Mouse (Mus musculus): ENCODE results near the gene Gm6040. TPM values are rescaled to one million over a fixed set of nuclear protein-coding genes. Genes with fewer than 3 reads are reported as not detected.

The Gm6040 gene
- polyA plus RNA-seq (2016; fragmentation: Nextera tagmentation; extraction: Ambion mirVana) = not detected in 2 replicates

DNA sequence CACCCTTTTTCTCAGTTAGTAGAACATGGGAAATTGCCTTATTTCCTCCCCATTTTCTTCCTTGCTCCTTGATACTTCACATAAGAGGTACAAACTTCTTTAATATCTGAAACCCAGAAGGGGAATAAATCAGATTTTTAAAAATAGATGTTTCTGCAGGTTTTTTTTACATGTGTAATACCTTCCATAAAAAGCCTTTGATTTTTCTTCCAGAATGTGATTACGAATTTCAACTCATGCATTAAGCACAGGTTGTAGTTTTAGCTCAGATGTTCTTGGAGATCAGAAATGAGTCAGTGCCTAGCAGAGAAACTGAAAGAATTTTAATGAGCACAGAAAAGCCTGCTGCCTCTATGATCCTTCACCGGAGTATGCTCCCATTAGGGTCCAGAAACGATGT is at the start of gene Gm6040:
Gm6040 (minus strand) TSS at position 101 of the 400 bp plus-strand sequence.
- ATAC-seq (ENCODE audit: insufficient number of reproducible peaks, low FRiP score) = no peak
- Histone ChIP-seq H3K4me3 (no peak within 1 kb of the TSS), H3K27me3 (replicated peaks) (no peaks in the 10 kb centered on the region), H3K9me3 (replicated peaks) (peaks cover 11% of the 10 kb centered on the region), H3K9ac (no peak within 1 kb of the TSS), H3K27ac (ENCODE audit: poor library complexity, severe bottlenecking) (no peak within 1 kb of the TSS), H3K4me2 (no peak within 1 kb of the TSS), H3K4me1 (replicated peaks) (no peaks in the 10 kb centered on the region), H3K36me3 (no peaks in the 10 kb centered on the region)
- 68% methylated on average over 3 of the region's 3 CpGs for WGBS

DNA sequence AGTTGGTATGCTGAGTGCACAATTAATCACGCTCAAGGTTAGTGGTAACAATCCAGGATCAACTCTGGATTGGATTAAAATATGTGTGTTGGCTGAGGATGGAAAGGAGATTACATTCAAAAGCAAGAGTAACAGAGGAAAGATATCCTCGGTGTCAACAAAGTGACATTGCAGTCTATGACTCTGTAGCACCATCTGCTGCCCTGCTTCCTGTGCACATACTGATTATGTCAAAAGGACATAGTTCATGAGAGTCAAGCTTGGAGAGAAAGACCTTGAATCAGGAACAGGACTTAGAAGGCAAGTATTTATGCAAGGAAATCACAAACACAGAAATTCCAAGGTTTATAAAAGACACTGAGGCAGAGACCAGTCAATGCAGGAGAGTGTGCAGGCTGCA is 42.7 kb upstream of the Gm6040 start:
- Histone ChIP-seq H3K4me3 (no peak overlapping the region), H3K27ac (ENCODE audit: poor library complexity, severe bottlenecking) (no peak overlapping the region), H3K4me1 (replicated peaks) (no peaks in the 10 kb centered on the region), H3K4me2 (no peak overlapping the region), H3K9ac (no peak overlapping the region), H3K9me3 (replicated peaks) (peaks cover 4% of the 10 kb centered on the region; the same call in 1 of the 2 replicates), H3K36me3 (no peaks in the 10 kb centered on the region), H3K27me3 (replicated peaks) (no peaks in the 10 kb centered on the region)
- 73% methylated on average over 2 of the region's 2 CpGs for WGBS
- no peak for ATAC-seq (ENCODE audit: insufficient number of reproducible peaks, low FRiP score)

- Histone ChIP-seq H3K9me3 (replicated peaks) (peaks cover 17% of the 10 kb centered on the region), H3K27ac (ENCODE audit: poor library complexity, severe bottlenecking) (no peak within 1 kb of the TSS), H3K27me3 (replicated peaks) (no peaks in the 10 kb centered on the region), H3K4me1 (replicated peaks) (no peaks in the 10 kb centered on the region), H3K4me3 (no peak within 1 kb of the TSS), H3K4me2 (no peak within 1 kb of the TSS), H3K9ac (no peak within 1 kb of the TSS), H3K36me3 (no peaks in the 10 kb centered on the region)
- 62% methylated on average over 3 of the region's 3 CpGs for WGBS
- no peak for ATAC-seq (ENCODE audit: insufficient number of reproducible peaks, low FRiP score)
Measured at GRCm38 (mm10) chr8:20944610-20945009, 22.7 kb upstream of the Gm6040 start, which contains the start of gene AY761185. Gene AY761185 (minus strand): TSS chr8:20944710.

GRCm38 (mm10) chr8:20912288-20912687 is 9.6 kb downstream of the Gm6040 start:
- ATAC-seq (ENCODE audit: insufficient number of reproducible peaks, low FRiP score) = no peak
- H3K9me3 ChIP-seq (replicated peaks) = peaks cover 12% of the 10 kb centered on the region
- no peaks in the 10 kb centered on the region for H3K4me1 ChIP-seq (replicated peaks)
- H3K36me3 ChIP-seq = no peaks in the 10 kb centered on the region
- H3K4me2 ChIP-seq = no peak overlapping the region
- H3K27ac ChIP-seq (ENCODE audit: poor library complexity, severe bottlenecking) = no peak overlapping the region
- 80% methylated on average over 1 of the region's 1 CpGs for WGBS
- H3K27me3 ChIP-seq (replicated peaks) = no peaks in the 10 kb centered on the region
- no peak overlapping the region for H3K9ac ChIP-seq
- H3K4me3 ChIP-seq = no peak overlapping the region

DNA sequence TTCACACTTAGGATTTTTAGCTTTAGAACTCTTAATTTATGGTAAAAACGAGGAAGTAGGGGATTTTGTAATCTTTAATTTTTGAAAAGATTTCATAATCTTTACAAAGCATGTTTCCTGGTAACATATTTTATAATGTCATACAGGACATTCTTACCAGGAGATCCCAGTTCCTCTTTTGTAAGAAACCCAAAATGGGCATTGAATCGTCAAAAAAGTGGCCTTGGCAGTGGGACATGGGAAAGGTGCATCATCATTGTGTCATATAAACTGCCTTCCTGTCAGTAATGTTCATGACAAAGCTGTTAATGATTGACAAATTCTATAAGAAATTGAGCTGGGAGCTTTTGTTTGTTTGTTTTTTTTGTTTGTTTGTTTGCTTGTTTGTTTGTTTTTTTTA is 13.6 kb downstream of the Gm6040 start:
- Histone ChIP-seq H3K4me3 (no peak overlapping the region), H3K4me2 (no peak overlapping the region), H3K9me3 (replicated peaks) (no peaks in the 10 kb centered on the region; the same call in 1 of the 2 replicates), H3K27me3 (replicated peaks) (no peaks in the 10 kb centered on the region), H3K27ac (ENCODE audit: poor library complexity, severe bottlenecking) (no peak overlapping the region), H3K36me3 (no peaks in the 10 kb centered on the region), H3K9ac (no peak overlapping the region), H3K4me1 (replicated peaks) (no peaks in the 10 kb centered on the region)
- WGBS = 57% methylated on average over 2 of the region's 2 CpGs
- ATAC-seq (ENCODE audit: insufficient number of reproducible peaks, low FRiP score) = no peak

DNA sequence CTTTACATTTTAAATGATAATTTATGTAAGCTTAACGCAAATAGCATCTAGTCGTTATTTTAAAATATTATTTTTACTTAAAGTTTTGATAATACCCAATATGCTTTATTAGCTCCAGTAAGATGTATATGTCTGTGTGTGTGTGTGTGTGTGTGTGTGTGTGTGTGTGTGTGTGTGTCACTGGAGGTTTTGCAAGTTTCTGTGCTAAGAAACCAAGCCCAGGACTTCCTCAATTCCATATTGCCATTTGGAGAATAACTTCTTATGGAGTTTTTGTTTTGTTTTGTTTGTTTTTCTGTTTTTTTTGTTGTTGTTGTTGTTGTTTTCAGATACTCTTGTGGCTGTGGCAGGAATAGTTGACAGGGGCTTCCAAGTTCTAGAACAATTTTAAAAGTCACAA is 14.8 kb downstream of the Gm6040 start:
- Histone ChIP-seq H3K4me3 (no peak overlapping the region), H3K27me3 (replicated peaks) (no peaks in the 10 kb centered on the region)
- no peak for ATAC-seq (ENCODE audit: insufficient number of reproducible peaks, low FRiP score)

GRCm38 (mm10) chr8:20902527-20902926 is 19.3 kb downstream of the Gm6040 start, which contains the start of gene Gm15056:
Gene Gm15056 (minus strand): TSS chr8:20902627.
- Histone ChIP-seq H3K27me3 (replicated peaks) (no peaks in the 10 kb centered on the region), H3K9ac (no peak within 1 kb of the TSS), H3K36me3 (no peaks in the 10 kb centered on the region), H3K4me2 (no peak within 1 kb of the TSS), H3K4me1 (replicated peaks) (no peaks in the 10 kb centered on the region), H3K4me3 (no peak within 1 kb of the TSS), H3K27ac (ENCODE audit: poor library complexity, severe bottlenecking) (no peak within 1 kb of the TSS), H3K9me3 (replicated peaks) (peaks cover 10% of the 10 kb centered on the region)
- WGBS = 40% methylated on average over 2 of the region's 2 CpGs
- ATAC-seq (ENCODE audit: insufficient number of reproducible peaks, low FRiP score) = no peak

More for the DNA sequence above, 14.8 kb downstream of the Gm6040 start:
- no peak overlapping the region for H3K9ac ChIP-seq
- no peak overlapping the region for H3K27ac ChIP-seq (ENCODE audit: poor library complexity, severe bottlenecking)
- no peaks in the 10 kb centered on the region for H3K4me1 ChIP-seq (replicated peaks)
- H3K4me2 ChIP-seq = no peak overlapping the region
- peaks cover 3% of the 10 kb centered on the region; the same call in 1 of the 2 replicates for H3K9me3 ChIP-seq (replicated peaks)
- WGBS = 82% methylated on average over 2 of the region's 2 CpGs
- H3K36me3 ChIP-seq = no peaks in the 10 kb centered on the region

GRCm38 (mm10) chr8:20892369-20892768 is 29.5 kb downstream of the Gm6040 start, which contains the start of gene Defb33:
Gene Defb33 (plus strand): TSS chr8:20892669.
- H3K27me3 ChIP-seq (replicated peaks) = no peaks in the 10 kb centered on the region
- no peak within 1 kb of the TSS for H3K9ac ChIP-seq
- WGBS = 77% methylated on average over 2 of the region's 2 CpGs
- H3K4me3 ChIP-seq = no peak within 1 kb of the TSS
- H3K4me1 ChIP-seq (replicated peaks) = no peaks in the 10 kb centered on the region
- ATAC-seq (ENCODE audit: insufficient number of reproducible peaks, low FRiP score) = no peak
- no peak within 1 kb of the TSS for H3K4me2 ChIP-seq
- no peak within 1 kb of the TSS for H3K27ac ChIP-seq (ENCODE audit: poor library complexity, severe bottlenecking)
- H3K36me3 ChIP-seq = no peaks in the 10 kb centered on the region
- peaks cover 17% of the 10 kb centered on the region for H3K9me3 ChIP-seq (replicated peaks)

DNA sequence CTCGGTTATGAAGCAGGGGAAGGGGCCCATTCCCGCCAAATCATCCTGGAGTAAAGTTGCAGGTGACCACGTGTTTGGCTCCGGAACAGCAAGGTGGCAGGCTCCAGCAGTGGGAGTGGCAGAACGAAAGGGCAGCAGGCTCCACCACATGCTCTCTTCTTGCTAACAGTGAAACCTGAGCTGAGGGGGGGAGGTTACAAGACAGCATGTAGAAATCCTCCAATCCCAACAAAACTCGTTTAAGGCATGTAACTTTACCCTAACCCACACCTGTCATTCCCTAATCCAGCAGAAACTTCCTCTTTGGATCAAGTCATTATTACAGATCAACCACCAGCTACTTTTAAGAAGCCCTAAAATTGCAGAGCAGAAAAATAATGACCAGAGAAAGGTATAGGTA is 47.3 kb downstream of the Gm6040 start:
- 32% methylated on average over 6 of the region's 6 CpGs for WGBS
- ATAC-seq (ENCODE audit: insufficient number of reproducible peaks, low FRiP score) = no peak

More for the DNA sequence above, 47.3 kb downstream of the Gm6040 start:
- Histone ChIP-seq H3K27me3 (replicated peaks) (no peaks in the 10 kb centered on the region), H3K9me3 (replicated peaks) (peaks cover 7% of the 10 kb centered on the region; the same call in 1 of the 2 replicates), H3K9ac (no peak overlapping the region), H3K4me1 (replicated peaks) (no peaks in the 10 kb centered on the region), H3K4me3 (no peak overlapping the region), H3K36me3 (no peaks in the 10 kb centered on the region), H3K4me2 (no peak overlapping the region), H3K27ac (ENCODE audit: poor library complexity, severe bottlenecking) (no peak overlapping the region)

Other genes with a start within 250 kb of the Gm6040 start
- not detected in 2 replicates for gene Defb33, start 29.4 kb downstream of the Gm6040 start, polyA plus RNA-seq (2016; fragmentation: Nextera tagmentation; extraction: Ambion mirVana)
- gene Gm15056, start 19.4 kb downstream of the Gm6040 start, polyA plus RNA-seq (2016; fragmentation: Nextera tagmentation; extraction: Ambion mirVana) = not detected in 2 replicates
- not detected in 2 replicates for gene AY761185, start 22.6 kb upstream of the Gm6040 start, polyA plus RNA-seq (2016; fragmentation: Nextera tagmentation; extraction: Ambion mirVana)
- gene Defa21, start 103.5 kb upstream of the Gm6040 start, polyA plus RNA-seq (2016; fragmentation: Nextera tagmentation; extraction: Ambion mirVana) = not detected in 2 replicates
- gene Defa23, start 133.0 kb upstream of the Gm6040 start, polyA plus RNA-seq (2016; fragmentation: Nextera tagmentation; extraction: Ambion mirVana) = not detected in 2 replicates
- gene Defa35, start 143.0 kb upstream of the Gm6040 start, polyA plus RNA-seq (2016; fragmentation: Nextera tagmentation; extraction: Ambion mirVana) = not detected in 2 replicates
- gene Defa25, start 162.4 kb upstream of the Gm6040 start, polyA plus RNA-seq (2016; fragmentation: Nextera tagmentation; extraction: Ambion mirVana) = not detected in 2 replicates
- not detected in 2 replicates for gene Gm14851, start 174.0 kb upstream of the Gm6040 start, polyA plus RNA-seq (2016; fragmentation: Nextera tagmentation; extraction: Ambion mirVana)
- gene Defa30, start 212.6 kb upstream of the Gm6040 start, polyA plus RNA-seq (2016; fragmentation: Nextera tagmentation; extraction: Ambion mirVana) = not detected in 2 replicates
- gene Defa22, start 240.2 kb upstream of the Gm6040 start, polyA plus RNA-seq (2016; fragmentation: Nextera tagmentation; extraction: Ambion mirVana) = not detected in 2 replicates

Measured in heart, embryonic 12.5 days (tissue).